Mouse (Mus musculus) T-helper 1 cell (primary cell): Measurements from ENCODE around the gene Ush1c.

Experiments used
- in situ Hi-C: fragments of 300-600 bp; cut with MboI, MseI; formaldehyde crosslinking; loops from one replicate; pipeline ENCODE4 v1.15.1; 2025; ENCODE audit warnings: high pct_unique_total_duplicates

Ush1c gene

GRCm38 (mm10) chr7:46238346-46238745 lies at the start of gene Ush1c:
Ush1c (minus strand) TSS chr7:46238503.
- in situ Hi-C loops = no loop called here

- in situ Hi-C loops = no loop called here
Observed at GRCm38 (mm10) chr7:46287051-46287450, 48.7 kb upstream of the Ush1c start.

GRCm38 (mm10) chr7:46286391-46286790 lies 48.1 kb upstream of the Ush1c start:
- in situ Hi-C loops = no loop called here

GRCm38 (mm10) chr7:46285161-46285839 lies 47.0 kb upstream of the Ush1c start:
- in situ Hi-C loops = no loop called here

- in situ Hi-C loops = no loop called here
Observed at GRCm38 (mm10) chr7:46283681-46284080, 45.4 kb upstream of the Ush1c start.

GRCm38 (mm10) chr7:46282276-46282675 lies 44.0 kb upstream of the Ush1c start:
- in situ Hi-C loops = no loop called here

GRCm38 (mm10) chr7:46280896-46281295 lies 42.6 kb upstream of the Ush1c start:
- in situ Hi-C loops = no loop called here

- in situ Hi-C loops = no loop called here
Observed at GRCm38 (mm10) chr7:46279946-46280345, 41.6 kb upstream of the Ush1c start.

- in situ Hi-C loops = no loop called here
Observed at GRCm38 (mm10) chr7:46276156-46276555, 37.9 kb upstream of the Ush1c start.

GRCm38 (mm10) chr7:46251841-46252240 lies 13.5 kb upstream of the Ush1c start:
- in situ Hi-C loops = no loop called here

- in situ Hi-C loops = no loop called here
Observed at GRCm38 (mm10) chr7:46247606-46248005, 9.3 kb upstream of the Ush1c start.

- in situ Hi-C loops = no loop called here
Observed at GRCm38 (mm10) chr7:46246876-46247275, 8.6 kb upstream of the Ush1c start.

GRCm38 (mm10) chr7:46240696-46241095 lies 2.4 kb upstream of the Ush1c start, which contains the start of gene Otog:
Otog (plus strand) TSS chr7:46240987.
- in situ Hi-C loops = no loop called here

GRCm38 (mm10) chr7:46240091-46240490 lies 1.8 kb upstream of the Ush1c start:
- in situ Hi-C loops = no loop called here

GRCm38 (mm10) chr7:46237192-46237591 lies 1.1 kb downstream of the Ush1c start:
- in situ Hi-C loops = no loop called here

GRCm38 (mm10) chr7:46236363-46236762 lies 1.9 kb downstream of the Ush1c start:
- in situ Hi-C loops = no loop called here

- in situ Hi-C loops = no loop called here
Observed at GRCm38 (mm10) chr7:46235948-46236347, 2.4 kb downstream of the Ush1c start.

- in situ Hi-C loops = loop anchor here (5.0 kb wide), 1 partner anchor 130 kb away; no protein-coding TSS in a partner anchor
Observed at GRCm38 (mm10) chr7:46226936-46227335, 11.4 kb downstream of the Ush1c start.

GRCm38 (mm10) chr7:46226253-46226652 lies 12.1 kb downstream of the Ush1c start:
- in situ Hi-C loops = loop anchor here (5.0 kb wide), 1 partner anchor 129 kb away; no protein-coding TSS in a partner anchor

GRCm38 (mm10) chr7:46220591-46221129 lies 17.6 kb downstream of the Ush1c start:
- in situ Hi-C loops = no loop called here

- in situ Hi-C loops = no loop called here
Observed at GRCm38 (mm10) chr7:46218415-46218814, 19.9 kb downstream of the Ush1c start.

- in situ Hi-C loops = no loop called here
Observed at GRCm38 (mm10) chr7:46216481-46216880, 21.8 kb downstream of the Ush1c start.

- in situ Hi-C loops = no loop called here
Observed at GRCm38 (mm10) chr7:46210276-46210675, 28.0 kb downstream of the Ush1c start.
